25 mouse cellular contexts compared by ENCODE assay signal in the genomic region with DNA sequence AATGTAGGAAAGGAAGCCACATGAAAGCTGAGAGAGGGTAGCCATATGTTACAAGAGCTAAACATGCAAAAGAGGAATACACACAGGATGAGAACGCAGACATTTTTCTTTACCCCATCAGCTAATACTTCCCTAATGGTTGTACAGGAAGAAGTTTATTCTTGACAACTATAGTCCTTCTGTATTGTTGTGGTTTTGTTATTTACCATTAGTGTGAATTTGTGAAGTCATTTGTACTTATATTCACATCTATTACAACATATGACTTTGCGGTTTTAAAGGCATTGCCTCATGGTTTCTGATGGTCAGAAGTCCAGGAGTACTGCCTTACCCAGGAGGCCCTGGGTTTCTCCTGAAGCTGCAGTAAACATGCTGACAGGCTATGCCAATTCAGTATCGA.
DNase-seq lines count a peak whose midpoint lies in the region; ATAC-seq and TF ChIP-seq lines count a peak whose summit lies in the region.
"Had no signal": no experiment of that assay in that cellular context is flagged by ENCODE, and none has a peak within 500 bp of the region (broad histone marks: within the 10 kb centered on the region; RNA-seq: fewer than 3 reads in every experiment).

No protein-coding gene starts in this region.

- no peaks in the 10 kb centered on the region for H3K27me3 ChIP-seq in lung, postnatal 0 days (replicated peaks; ENCODE audit: insufficient read depth, low read length)
- H3K27me3 ChIP-seq in kidney, adult 2 months (replicated peaks; ENCODE audit: control insufficient read depth, insufficient read depth, low read length) = no peaks in the 10 kb centered on the region
- H3K27me3 ChIP-seq: forebrain, embryonic 13.5 days; heart, embryonic 12.5 days; heart, embryonic 15.5 days; hindbrain, embryonic 13.5 days had no signal

- TF ChIP-seq POLR2A in lung, adult 2 months (IDR thresholded peaks at IDR 0.05; ENCODE audit: borderline replicate concordance, extremely low read depth, low read depth, low read length) = no peak
- no peak for TF ChIP-seq POLR2A in kidney, adult 2 months (IDR thresholded peaks at IDR 0.05; ENCODE audit: low read depth, low read length)

- ATAC-seq in lung, postnatal 0 days = no peak
- peak; percentile 85 for ATAC-seq in megakaryocyte, adult 5-6 weeks (ENCODE audit: poor library complexity, severe bottlenecking)
- peak; percentile 77 for ATAC-seq in neutrophil, adult 5-6 weeks (ENCODE audit: extremely low read depth, insufficient number of reproducible peaks, low FRiP score, poor library complexity, severe bottlenecking)
- ATAC-seq: forebrain, embryonic 13.5 days; forebrain, embryonic 16.5 days; hindbrain, postnatal 0 days had no signal

- H3K4me1 ChIP-seq in lung, postnatal 0 days (ENCODE audit: insufficient read depth, low read depth, low read length) = no peaks in the 10 kb centered on the region
- no peaks in the 10 kb centered on the region for H3K4me1 ChIP-seq in lung, adult 2 months (ENCODE audit: control insufficient read depth, insufficient read depth, low read length)
- no peaks in the 10 kb centered on the region for H3K4me1 ChIP-seq in kidney, adult 2 months (ENCODE audit: control insufficient read depth, insufficient read depth, low read length)
- H3K4me1 ChIP-seq: forebrain, embryonic 13.5 days; heart, embryonic 12.5 days; heart, embryonic 15.5 days; hindbrain, embryonic 10.5 days; hindbrain, embryonic 13.5 days had no signal

- no peak overlapping the region for H3K4me2 ChIP-seq in lung, postnatal 0 days (replicated peaks; ENCODE audit: low read depth, low read length)
- H3K4me2 ChIP-seq: forebrain, embryonic 13.5 days; heart, embryonic 12.5 days; heart, embryonic 15.5 days; hindbrain, embryonic 13.5 days had no signal

- H3K27ac ChIP-seq in lung, postnatal 0 days (ENCODE audit: low read length) = no peak overlapping the region
- no peak overlapping the region for H3K27ac ChIP-seq in kidney, adult 2 months (ENCODE audit: insufficient read depth, low read depth, low read length)
- H3K27ac ChIP-seq: forebrain, embryonic 10.5 days; forebrain, embryonic 13.5 days; heart, embryonic 15.5 days; hindbrain, embryonic 10.5 days; hindbrain, embryonic 13.5 days; hindbrain, postnatal 0 days had no signal

- H3K36me3 ChIP-seq in lung, postnatal 0 days (ENCODE audit: insufficient read depth, low read length) = no peaks in the 10 kb centered on the region
- no peaks in the 10 kb centered on the region for H3K36me3 ChIP-seq in kidney, adult 2 months (ENCODE audit: control insufficient read depth, insufficient read depth, low read length)
- H3K36me3 ChIP-seq: forebrain, embryonic 10.5 days; heart, embryonic 12.5 days; heart, embryonic 15.5 days; hindbrain, embryonic 10.5 days; hindbrain, embryonic 13.5 days had no signal

- peak; percentile 31 for DNase-seq in lung, postnatal 0 days (ENCODE audit: low spot score)
- no peak for DNase-seq in lung, adult 2 months
- peak; percentile 6 for DNase-seq in 416B (ENCODE audit: low read depth)
- DNase-seq in heart, adult 9 months (ENCODE audit: low spot score in 2 of 2) = no peak
- DNase-seq in kidney, adult 2 months = no peak
- DNase-seq: adrenal gland, adult 2 months; adrenal gland, postnatal 14 days; cerebellum, adult 11 months; cerebellum, adult 2 months; cerebellum, adult 9-11 months; cerebellum, postnatal 25 days; gastrocnemius, postnatal 10 days; gastrocnemius, postnatal 36 days; heart, postnatal 10 days; heart, postnatal 36 days had no signal

- H3K9me3 ChIP-seq in lung, postnatal 0 days (ENCODE audit: low read length) = no peaks in the 10 kb centered on the region
- H3K9me3 ChIP-seq: forebrain, embryonic 10.5 days; forebrain, embryonic 13.5 days; heart, embryonic 12.5 days; heart, embryonic 15.5 days; hindbrain, embryonic 10.5 days; hindbrain, embryonic 13.5 days had no signal

- H3K9ac ChIP-seq in lung, postnatal 0 days (replicated peaks; ENCODE audit: low read depth) = no peak overlapping the region
- H3K9ac ChIP-seq: forebrain, embryonic 13.5 days; heart, embryonic 12.5 days; heart, embryonic 15.5 days; hindbrain, embryonic 13.5 days had no signal

- WGBS in lung, postnatal 0 days = 93% methylated on average over 3 of the region's 3 CpGs
- WGBS in lung, adult 2 months = 87% methylated on average over 3 of the region's 3 CpGs
- WGBS in kidney, adult 2 months = 89% methylated on average over 3 of the region's 3 CpGs

- H3K4me3 ChIP-seq in lung, postnatal 0 days (ENCODE audit: low read depth, low read length) = no peak overlapping the region
- no peak overlapping the region for H3K4me3 ChIP-seq in lung, adult 2 months (replicated peaks; ENCODE audit: extremely low read depth, low read depth, low read length)
- H3K4me3 ChIP-seq in kidney, adult 2 months (ENCODE audit: insufficient read depth, low read depth, low read length) = no peak overlapping the region
- H3K4me3 ChIP-seq: forebrain, embryonic 10.5 days; forebrain, embryonic 13.5 days; heart, embryonic 12.5 days; heart, embryonic 15.5 days; hindbrain, embryonic 10.5 days; hindbrain, embryonic 13.5 days had no signal

- peak; percentile 25; the same call in 1 of the 2 replicates for TF ChIP-seq EP300 in lung, postnatal 0 days (IDR thresholded peaks at IDR 0.05)

- no peak for TF ChIP-seq CTCF in lung, postnatal 0 days (IDR thresholded peaks at IDR 0.05)
- no peak for TF ChIP-seq CTCF in lung, adult 2 months (IDR thresholded peaks at IDR 0.05; ENCODE audit: insufficient read depth, low read length)
- no peak for TF ChIP-seq CTCF in kidney, adult 2 months (conservative IDR thresholded peaks at IDR 0.05; ENCODE audit: insufficient read depth, insufficient read length, low read depth, low read length)

Comparison
In these comparisons a context has a peak if more than half of its experiments do, and no peak if none do; other contexts are left out.
1. DNase-seq: peak in lung, postnatal 0 days (single experiment) and 416B (single experiment); none in lung, adult 2 months (single experiment), heart, adult 9 months (0 of 2) and kidney, adult 2 months (single experiment).